Mouse (Mus musculus): Measurements from ENCODE around the gene Kcnd3. TPM values are rescaled to one million over a fixed set of nuclear protein-coding genes. Genes with fewer than 3 reads are reported as not detected.

The Kcnd3 gene
- polyA plus RNA-seq, 1 experiment from 2014 or later: 1.2 TPM

GRCm38 (mm10) chr3:105719979-105720378 is 267.8 kb downstream of the Kcnd3 start:
- no peak overlapping the region for H3K4me3 ChIP-seq
- H3K36me3 ChIP-seq: no peaks in the 10 kb centered on the region
- 78% methylated on average over 4 of the region's 4 CpGs for WGBS
- peaks cover 33% of the 10 kb centered on the region for H3K4me1 ChIP-seq
- no peaks in the 10 kb centered on the region for H3K9me3 ChIP-seq (replicated peaks)
- no peak overlapping the region for H3K27ac ChIP-seq (replicated peaks)
- no peak for DNase-seq (ENCODE audit: low spot score)
- H3K27me3 ChIP-seq (ENCODE audit: low read depth, poor library complexity, severe bottlenecking): no peaks in the 10 kb centered on the region

- DNase-seq (ENCODE audit: low spot score): no peak
- no peaks in the 10 kb centered on the region for H3K27me3 ChIP-seq (ENCODE audit: low read depth, poor library complexity, severe bottlenecking)
- no peak overlapping the region for H3K4me3 ChIP-seq
- H3K9me3 ChIP-seq (replicated peaks): no peaks in the 10 kb centered on the region
- peaks cover 31% of the 10 kb centered on the region for H3K4me1 ChIP-seq
- H3K36me3 ChIP-seq: no peaks in the 10 kb centered on the region
- H3K27ac ChIP-seq (replicated peaks): no peak overlapping the region
- 77% methylated on average over 4 of the region's 4 CpGs for WGBS
Observed at GRCm38 (mm10) chr3:105720514-105720913, 268.4 kb downstream of the Kcnd3 start.

GRCm38 (mm10) chr3:105721681-105722201 is 269.6 kb downstream of the Kcnd3 start:
- Histone ChIP-seq H3K27me3 (ENCODE audit: low read depth, poor library complexity, severe bottlenecking) (no peaks in the 10 kb centered on the region), H3K27ac (replicated peaks) (no peak overlapping the region), H3K36me3 (no peaks in the 10 kb centered on the region), H3K4me3 (no peak overlapping the region), H3K4me1 (peaks cover 24% of the 10 kb centered on the region), H3K9me3 (replicated peaks) (no peaks in the 10 kb centered on the region)
- WGBS: 68% methylated on average over 2 of the region's 2 CpGs
- DNase-seq (ENCODE audit: low spot score): no peak

GRCm38 (mm10) chr3:105722510-105722909 is 270.4 kb downstream of the Kcnd3 start:
- H3K4me3 ChIP-seq: no peak overlapping the region

More at GRCm38 (mm10) chr3:105722510-105722909, 270.4 kb downstream of the Kcnd3 start:
- Histone ChIP-seq H3K9me3 (replicated peaks) (no peaks in the 10 kb centered on the region), H3K36me3 (no peaks in the 10 kb centered on the region), H3K27ac (replicated peaks) (no peak overlapping the region), H3K4me1 (peaks cover 20% of the 10 kb centered on the region), H3K27me3 (ENCODE audit: low read depth, poor library complexity, severe bottlenecking) (no peaks in the 10 kb centered on the region)
- no peak for DNase-seq (ENCODE audit: low spot score)
- WGBS: 92% methylated on average over 3 of the region's 3 CpGs

Other genes with a start within 250 kb of the Kcnd3 start
- gene Ddx20, start 235.2 kb downstream of the Kcnd3 start, polyA plus RNA-seq (2016; fragmentation: Nextera tagmentation; extraction: Ambion mirVana): 51.3 and 53.5 TPM in 2 replicates

Data from midbrain, embryonic 10.5 days (tissue).